Mouse (Mus musculus) liver, postnatal 0 days (tissue): Measurements from ENCODE around the gene Ttc38.

ENCODE experiments used
- CTCF ChIP-seq: sonication (generic); IDR thresholded peaks from 2 replicates; pipeline ENCODE4 v1.5.1; 2016; ENCODE audit warnings: antibody characterized with exemption, low read depth
- EP300 ChIP-seq: IDR thresholded peaks from 2 replicates; pipeline ENCODE4 v1.6.1; 2016; ENCODE audit warnings: antibody characterized with exemption, low read depth, mild to moderate bottlenecking

GRCm38 (mm10) chr15:85798676-85799075, 33.4 kb upstream of the Ttc38 start:
- TF ChIP-seq CTCF (no peak), EP300 (no peak)
